Mouse (Mus musculus) gastrocnemius, postnatal 25 days (tissue): ENCODE data around the gene Khdc1a. TPM values are rescaled to one million over a fixed set of nuclear protein-coding genes. Genes with fewer than 3 reads are reported as not detected.

ENCODE experiments used
- total RNA-seq, 2 experiments: library from RNA; stranded (reverse); gene quantifications; 1 replicate in 1 of 2; 2 replicates in 1 of 2; pipeline ENCODE4 v1.2.3; 2021

Gene Khdc1a
- total RNA-seq, 2 experiments from 2014 or later = not detected

Other genes starting within 250 kb of the Khdc1a start
- gene Tmem14a, start 131.1 kb upstream of the Khdc1a start, total RNA-seq = 1 to 10 TPM in 1 of 2 experiments, under 1 TPM in 1; 0.79 to 1.3 TPM
- gene Gsta3, start 109.1 kb upstream of the Khdc1a start, total RNA-seq = 1 to 10 TPM in 1 of 2 experiments, under 1 TPM in 1; 0.26 to 1.7 TPM
- gene Khdc1c, start 18.7 kb downstream of the Khdc1a start, total RNA-seq = not detected
- gene Khdc1b, start 33.9 kb downstream of the Khdc1a start, total RNA-seq = not detected